Mouse (Mus musculus) embryonic facial prominence, embryonic 15.5 days (tissue): ENCODE results near the gene Plekhb2. TPM values are rescaled to one million over a fixed set of nuclear protein-coding genes. Genes with fewer than 3 reads are reported as not detected.

ENCODE experiments used
- ATAC-seq: fragments of 200-750 bp; cut with Nextera tagmentation; 2 replicates; pipeline ENCODE4 v1.8.0; 2017; ENCODE audit warnings: low read depth, moderate TSS enrichment; ENCODE audit not compliant: insufficient number of reproducible peaks, low FRiP score, low TSS enrichment
- H3K27ac ChIP-seq: fragments of 300-500 bp; sonication (generic); replicated peaks from 2 replicates; pipeline ENCODE4 v1.5.1; 2015; ENCODE audit warnings: mild to moderate bottlenecking, inconsistent platforms
- H3K27me3 ChIP-seq: fragments of 300-500 bp; sonication (generic); 2 replicates; pipeline ENCODE4 v1.6.1; 2015; ENCODE audit warnings: inconsistent platforms
- H3K36me3 ChIP-seq: fragments of 300-500 bp; sonication (generic); 2 replicates; pipeline ENCODE4 v1.6.1; 2015; ENCODE audit warnings: mild to moderate bottlenecking, inconsistent platforms
- H3K4me1 ChIP-seq: fragments of 300-500 bp; sonication (generic); 2 replicates; pipeline ENCODE4 v1.6.1; 2015; ENCODE audit warnings: inconsistent platforms
- H3K4me2 ChIP-seq: fragments of 300-500 bp; sonication (generic); replicated peaks from 2 replicates; pipeline ENCODE4 v1.6.1; 2015; ENCODE audit warnings: mild to moderate bottlenecking, inconsistent platforms
- H3K4me3 ChIP-seq: fragments of 300-500 bp; sonication (generic); replicated peaks from 2 replicates; pipeline ENCODE4 v1.5.1; 2015; ENCODE audit warnings: mild to moderate bottlenecking, inconsistent platforms
- H3K9ac ChIP-seq: fragments of 300-500 bp; sonication (generic); 2 replicates; pipeline ENCODE4 v1.6.1; 2015; ENCODE audit warnings: inconsistent platforms
- H3K9me3 ChIP-seq: fragments of 300-500 bp; sonication (generic); replicated peaks from 2 replicates; pipeline ENCODE4 v1.6.1; 2016; ENCODE audit warnings: inconsistent platforms
- WGBS: fragments of 180-500 bp; shearing (Covaris S2); methylation state at CpG from one replicate; pipeline ENCODE4 v1.1.7; 2015; 5-methylcytosine and 5-hydroxymethylcytosine counted together
- polyA plus RNA-seq: library from polyadenylated mRNA; unstranded; fragments of >200 nt; fragmentation: Nextera tagmentation; extraction: Ambion mirVana; gene quantifications from 2 replicates; pipeline ENCODE4 v1.2.1, GENCODE M21; 2015

Plekhb2 gene
- polyA plus RNA-seq, 1 experiment from 2014 or later: 19.1 TPM

- WGBS: 58% methylated on average over 4 of the region's 4 CpGs
- ATAC-seq: no peak
These were observed 47.1 kb downstream of the Plekhb2 start for GRCm38 (mm10) chr1:34896898-34897297.

GRCm38 (mm10) chr1:34928656-34929055, 78.9 kb downstream of the Plekhb2 start:
- H3K36me3 ChIP-seq: no peaks in the 10 kb centered on the region
- ATAC-seq: no peak

More at GRCm38 (mm10) chr1:34896898-34897297, 47.1 kb downstream of the Plekhb2 start:
- no peak overlapping the region for H3K9ac ChIP-seq
- H3K4me2 ChIP-seq: no peak overlapping the region
- H3K4me1 ChIP-seq: no peaks in the 10 kb centered on the region
- H3K27ac ChIP-seq: no peak overlapping the region
- no peaks in the 10 kb centered on the region for H3K27me3 ChIP-seq
- H3K4me3 ChIP-seq: no peak overlapping the region
- H3K9me3 ChIP-seq: no peaks in the 10 kb centered on the region
- H3K36me3 ChIP-seq: no peaks in the 10 kb centered on the region

More at GRCm38 (mm10) chr1:34928656-34929055, 78.9 kb downstream of the Plekhb2 start:
- Histone ChIP-seq H3K4me2 (no peak overlapping the region), H3K9ac (no peak overlapping the region), H3K27ac (no peak overlapping the region), H3K4me3 (no peak overlapping the region), H3K27me3 (no peaks in the 10 kb centered on the region), H3K9me3 (no peaks in the 10 kb centered on the region; the same call in 1 of the 2 replicates), H3K4me1 (no peaks in the 10 kb centered on the region)
- WGBS: 88% methylated on average over 15 of the region's 15 CpGs

Other genes with a start within 250 kb of the Plekhb2 start
- gene Fam168b, start 6.9 kb upstream of the Plekhb2 start, polyA plus RNA-seq: 75.6 and 78.0 TPM in 2 replicates